Mouse (Mus musculus): ENCODE results near the gene Myo15b. TPM values are rescaled to one million over a fixed set of nuclear protein-coding genes. Genes with fewer than 3 reads are reported as not detected.
"Not testable (repeated sequence)": the region's sequence is repeated elsewhere in the genome, so short reads cannot be mapped to it uniquely, and the experiment has no call there.

Myo15b gene
- polyA plus RNA-seq, 1 experiment, result 1.1 TPM

DNA sequence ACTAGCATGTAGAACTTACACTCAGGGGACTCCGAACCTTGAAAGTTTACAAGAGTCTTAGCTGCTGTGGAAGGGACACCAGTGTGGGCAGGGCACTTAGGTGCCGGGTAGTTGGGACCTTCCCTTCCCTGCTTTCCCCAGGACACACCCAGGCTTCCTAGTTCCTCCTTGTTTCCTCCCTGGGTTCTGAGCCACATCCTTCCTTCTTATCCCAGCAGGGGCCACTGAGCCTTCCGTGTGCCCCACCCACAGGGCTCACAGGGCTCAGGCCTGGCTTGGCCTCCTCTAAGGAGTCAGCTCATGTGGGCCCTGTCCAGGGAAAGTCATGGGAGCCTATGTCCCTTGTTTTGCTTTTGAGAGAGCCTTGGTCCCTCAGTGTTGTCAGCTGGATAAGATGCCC is 18.5 kb upstream of the Myo15b start:
- no peaks in the 10 kb centered on the region for H3K4me1 ChIP-seq (ENCODE audit: control insufficient read depth, insufficient read depth, low read length)
- TF ChIP-seq POLR2A (IDR thresholded peaks at IDR 0.05; ENCODE audit: extremely low read depth, insufficient read depth, low read length) (no peak), CTCF (IDR thresholded peaks at IDR 0.05; ENCODE audit: extremely low read depth, insufficient read depth, low read length) (no peak)
- H3K27ac ChIP-seq (ENCODE audit: insufficient read depth, low read length), result no peak overlapping the region
- H3K4me3 ChIP-seq (ENCODE audit: insufficient read depth, low read length), result no peak overlapping the region

DNA sequence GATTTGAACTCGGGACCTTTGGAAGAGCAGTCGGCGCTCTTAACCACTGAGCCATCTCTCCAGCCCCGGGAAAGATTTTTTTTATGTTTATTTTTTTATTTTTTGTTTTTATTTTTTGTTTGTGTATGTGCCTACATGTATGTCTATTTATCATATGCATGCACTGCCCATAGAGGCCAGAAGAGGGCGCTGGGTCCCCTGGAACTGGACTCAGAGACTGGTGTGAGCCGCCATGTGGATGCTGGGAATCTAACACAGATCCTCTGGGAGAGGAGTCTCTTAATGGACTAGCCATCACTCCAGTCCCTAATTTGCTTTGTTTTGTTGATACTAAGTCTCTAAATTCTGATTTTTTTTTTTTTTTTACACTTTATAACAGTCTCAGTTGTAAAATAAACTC is 17.2 kb upstream of the Myo15b start:
- H3K4me1 ChIP-seq (ENCODE audit: control insufficient read depth, insufficient read depth, low read length), result no peaks in the 10 kb centered on the region
- TF ChIP-seq POLR2A (IDR thresholded peaks at IDR 0.05; ENCODE audit: extremely low read depth, insufficient read depth, low read length), result no peak
- no peak for TF ChIP-seq CTCF (IDR thresholded peaks at IDR 0.05; ENCODE audit: extremely low read depth, insufficient read depth, low read length)
- H3K4me3 ChIP-seq (ENCODE audit: insufficient read depth, low read length), result no peak overlapping the region

DNA sequence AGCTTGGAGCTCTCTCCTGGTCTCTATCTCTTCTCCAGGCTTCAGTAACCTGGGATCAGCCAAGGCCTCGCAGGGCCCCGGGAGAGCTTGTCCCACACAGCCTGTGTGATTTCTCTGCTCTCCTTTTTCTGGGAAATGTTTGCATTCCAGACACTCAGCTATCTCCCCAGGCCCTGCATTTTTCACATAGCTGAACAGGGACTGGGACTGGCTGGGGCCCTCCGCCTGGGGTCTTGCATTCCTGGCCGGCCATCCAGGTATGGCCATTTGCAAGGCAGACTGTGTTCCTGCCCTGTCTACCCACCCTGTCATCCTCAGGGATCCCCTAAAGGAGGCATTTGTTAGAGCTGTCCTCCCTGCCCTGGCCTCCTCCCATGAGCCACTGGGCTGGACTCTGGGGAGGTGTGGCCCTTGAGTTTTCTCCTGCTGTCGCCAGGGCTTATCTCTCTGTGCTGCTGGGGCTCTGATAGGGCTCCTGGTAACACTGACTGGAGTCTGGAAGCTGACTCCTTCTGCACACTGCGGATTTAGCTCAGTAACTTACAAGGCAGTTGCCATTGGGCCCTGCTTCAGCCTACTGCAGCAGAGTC is 16.1 kb upstream of the Myo15b start:
- Histone ChIP-seq H3K4me3 (ENCODE audit: insufficient read depth, low read length) (no peak overlapping the region), H3K27ac (ENCODE audit: insufficient read depth, low read length) (no peak overlapping the region), H3K4me1 (ENCODE audit: control insufficient read depth, insufficient read depth, low read length) (no peaks in the 10 kb centered on the region)
- TF ChIP-seq CTCF (IDR thresholded peaks at IDR 0.05; ENCODE audit: extremely low read depth, insufficient read depth, low read length) (no peak), POLR2A (IDR thresholded peaks at IDR 0.05; ENCODE audit: extremely low read depth, insufficient read depth, low read length) (no peak)

More for the DNA sequence above, 17.2 kb upstream of the Myo15b start:
- H3K27ac ChIP-seq (ENCODE audit: insufficient read depth, low read length), result no peak overlapping the region

DNA sequence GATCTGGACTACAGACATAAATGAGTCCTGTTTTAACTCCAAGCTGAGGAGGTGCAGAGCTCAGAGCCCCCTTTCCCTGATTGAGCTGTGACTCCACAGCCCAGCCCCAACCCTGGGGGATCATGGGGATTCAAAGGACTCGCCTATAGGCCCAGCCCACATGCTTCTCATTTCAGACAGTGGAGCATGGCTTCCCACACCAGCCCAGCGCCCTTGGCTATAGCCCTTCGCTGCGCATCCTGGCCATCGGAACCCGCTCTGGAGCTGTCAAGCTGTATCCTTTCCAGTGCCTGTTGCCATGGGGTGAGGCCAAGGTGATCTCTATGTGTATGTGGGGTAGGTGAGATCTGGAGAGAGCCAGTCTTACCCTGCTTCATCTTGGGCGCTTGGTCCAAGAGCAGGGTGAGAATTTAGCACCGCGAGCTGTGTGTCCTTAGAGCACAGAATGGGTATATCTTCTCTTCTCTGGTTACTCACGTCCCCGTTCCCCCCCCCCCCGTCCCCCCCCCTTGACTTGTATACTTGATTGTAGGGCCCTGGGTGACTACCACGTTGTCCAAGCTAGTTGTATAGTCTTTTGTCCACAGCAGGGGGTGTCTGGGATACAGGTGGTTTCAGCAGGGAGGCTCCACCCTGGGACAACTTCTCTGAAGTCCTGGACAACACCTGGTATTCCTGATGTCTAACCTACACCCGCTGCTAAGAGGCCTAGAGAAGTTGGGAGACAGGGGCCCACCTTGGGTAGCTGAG is 14.9 kb upstream of the Myo15b start:
- no peak overlapping the region for H3K27ac ChIP-seq (ENCODE audit: insufficient read depth, low read length)
- TF ChIP-seq POLR2A (IDR thresholded peaks at IDR 0.05; ENCODE audit: extremely low read depth, insufficient read depth, low read length) (no peak), CTCF (IDR thresholded peaks at IDR 0.05; ENCODE audit: extremely low read depth, insufficient read depth, low read length) (no peak)
- no peak overlapping the region for H3K4me3 ChIP-seq (ENCODE audit: insufficient read depth, low read length)
- no peaks in the 10 kb centered on the region for H3K4me1 ChIP-seq (ENCODE audit: control insufficient read depth, insufficient read depth, low read length)

DNA sequence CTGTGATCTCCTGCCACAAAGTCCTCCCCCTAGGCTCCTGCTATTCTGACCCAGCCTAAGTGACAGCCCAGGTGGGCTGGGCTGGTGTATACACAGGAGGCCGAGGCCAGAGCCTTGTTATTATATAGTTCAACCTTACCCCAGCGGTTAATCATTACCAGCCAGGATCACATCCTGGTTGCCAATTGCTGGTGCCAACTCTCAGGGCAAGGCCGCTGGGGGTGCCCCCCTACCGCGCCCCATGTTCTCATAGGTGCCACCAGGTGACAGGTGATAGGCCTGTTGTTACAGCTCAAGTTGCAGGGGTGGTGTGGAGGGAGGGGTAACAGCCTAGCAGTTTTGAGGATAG is 14.3 kb upstream of the Myo15b start:
- Histone ChIP-seq H3K27ac (ENCODE audit: insufficient read depth, low read length) (no peak overlapping the region), H3K4me3 (ENCODE audit: insufficient read depth, low read length) (no peak overlapping the region), H3K4me1 (ENCODE audit: control insufficient read depth, insufficient read depth, low read length) (no peaks in the 10 kb centered on the region)
- TF ChIP-seq POLR2A (IDR thresholded peaks at IDR 0.05; ENCODE audit: extremely low read depth, insufficient read depth, low read length) (no peak), CTCF (IDR thresholded peaks at IDR 0.05; ENCODE audit: extremely low read depth, insufficient read depth, low read length) (no peak)

DNA sequence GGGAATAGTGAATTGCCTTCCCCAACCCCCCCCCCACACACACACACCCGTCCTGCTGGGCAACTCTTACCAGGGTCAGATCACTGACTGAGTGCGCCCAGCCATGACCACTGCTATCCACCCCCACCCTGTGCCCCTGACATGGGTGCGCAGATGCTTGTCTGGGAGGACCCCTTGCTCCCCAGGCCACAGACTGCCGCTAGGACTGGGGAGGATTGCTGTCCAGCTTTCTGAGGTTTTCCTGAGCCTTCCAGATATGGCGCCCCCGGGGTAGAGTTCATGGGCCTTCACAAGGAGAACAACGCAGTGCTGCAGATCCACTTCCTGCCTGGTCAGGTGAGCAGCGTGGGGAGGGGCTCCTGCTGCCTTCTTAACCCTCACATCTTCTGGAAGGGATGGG is 14.0 kb upstream of the Myo15b start:
- Histone ChIP-seq H3K4me1 (ENCODE audit: control insufficient read depth, insufficient read depth, low read length) (no peaks in the 10 kb centered on the region), H3K4me3 (ENCODE audit: insufficient read depth, low read length) (no peak overlapping the region)

DNA sequence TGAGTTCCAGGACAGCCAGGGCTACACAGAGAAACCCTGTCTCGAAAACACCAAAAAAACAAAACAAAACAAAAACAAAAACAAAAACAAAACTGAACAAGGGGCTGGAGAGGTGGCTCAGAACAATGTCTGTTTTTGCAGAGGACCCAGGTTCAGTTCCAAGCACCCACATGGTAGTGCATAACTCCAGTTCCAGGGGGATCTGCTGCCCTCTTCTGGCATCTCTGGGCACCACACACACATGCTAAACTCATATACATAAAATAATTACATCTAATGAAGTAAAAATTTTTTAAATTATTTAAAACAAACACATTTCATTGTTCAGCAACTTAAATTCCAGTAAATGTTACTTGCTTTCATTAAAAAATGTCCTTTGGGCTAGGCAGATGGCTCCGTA is 12.4 kb upstream of the Myo15b start:
- TF ChIP-seq CTCF (IDR thresholded peaks at IDR 0.05; ENCODE audit: extremely low read depth, insufficient read depth, low read length), result no peak
- no peak for TF ChIP-seq POLR2A (IDR thresholded peaks at IDR 0.05; ENCODE audit: extremely low read depth, insufficient read depth, low read length)
- Histone ChIP-seq H3K4me1 (ENCODE audit: control insufficient read depth, insufficient read depth, low read length) (no peaks in the 10 kb centered on the region), H3K4me3 (ENCODE audit: insufficient read depth, low read length) (no peak overlapping the region)

More for the DNA sequence above, 14.0 kb upstream of the Myo15b start:
- TF ChIP-seq CTCF (IDR thresholded peaks at IDR 0.05; ENCODE audit: extremely low read depth, insufficient read depth, low read length) (no peak), POLR2A (IDR thresholded peaks at IDR 0.05; ENCODE audit: extremely low read depth, insufficient read depth, low read length) (no peak)
- H3K27ac ChIP-seq (ENCODE audit: insufficient read depth, low read length), result no peak overlapping the region

DNA sequence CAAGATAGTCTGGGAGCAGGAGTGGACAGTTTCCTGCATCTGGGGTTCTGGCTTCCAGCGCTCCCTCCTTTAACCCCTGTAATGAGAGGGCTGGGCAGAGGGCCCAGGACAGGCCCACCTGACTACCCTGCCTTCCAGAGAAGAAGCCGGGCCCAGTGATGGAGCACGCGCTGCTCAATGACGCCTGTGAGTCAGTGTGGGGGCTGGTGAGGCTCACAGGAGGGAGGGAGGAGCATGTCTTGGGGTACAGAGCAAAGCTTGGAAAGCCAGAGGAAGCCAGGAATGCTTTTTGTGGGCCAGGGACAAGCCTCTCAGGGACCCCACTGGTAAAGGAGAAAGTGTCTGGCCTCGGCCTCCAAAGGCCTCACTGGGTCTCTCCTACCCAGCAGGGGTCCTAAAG is 3.5 kb upstream of the Myo15b start:
- no peak overlapping the region for H3K27ac ChIP-seq (ENCODE audit: insufficient read depth, low read length)
- no peak overlapping the region for H3K4me3 ChIP-seq (ENCODE audit: insufficient read depth, low read length)
- TF ChIP-seq CTCF (IDR thresholded peaks at IDR 0.05; ENCODE audit: extremely low read depth, insufficient read depth, low read length) (no peak), POLR2A (IDR thresholded peaks at IDR 0.05; ENCODE audit: extremely low read depth, insufficient read depth, low read length) (no peak)
- no peaks in the 10 kb centered on the region for H3K4me1 ChIP-seq (ENCODE audit: control insufficient read depth, insufficient read depth, low read length)

More for the DNA sequence above, 12.4 kb upstream of the Myo15b start:
- H3K27ac ChIP-seq (ENCODE audit: insufficient read depth, low read length), result no peak overlapping the region

DNA sequence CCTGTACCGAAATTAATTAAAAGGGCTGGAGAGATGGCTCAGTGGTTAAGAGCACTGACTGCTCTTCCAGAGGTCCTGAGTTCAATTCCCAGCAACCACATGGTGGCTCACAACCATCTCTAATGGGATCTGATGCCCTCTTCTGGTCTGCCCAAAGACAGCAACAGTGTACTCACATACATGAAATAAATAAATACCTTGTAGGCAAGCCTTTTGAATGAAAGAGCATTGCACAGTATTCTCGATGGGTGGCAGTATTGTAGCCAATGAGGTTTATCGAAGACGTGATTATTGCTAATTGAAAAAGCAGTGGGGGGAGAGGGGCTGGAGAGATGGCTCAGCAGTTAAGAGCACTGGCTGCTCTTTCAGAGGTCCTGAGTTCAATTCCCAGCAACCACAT is 1.1 kb upstream of the Myo15b start:
- H3K4me3 ChIP-seq (ENCODE audit: insufficient read depth, low read length); H3K27ac ChIP-seq (ENCODE audit: insufficient read depth, low read length); H3K4me1 ChIP-seq (ENCODE audit: control insufficient read depth, insufficient read depth, low read length): not testable (repeated sequence)

DNA sequence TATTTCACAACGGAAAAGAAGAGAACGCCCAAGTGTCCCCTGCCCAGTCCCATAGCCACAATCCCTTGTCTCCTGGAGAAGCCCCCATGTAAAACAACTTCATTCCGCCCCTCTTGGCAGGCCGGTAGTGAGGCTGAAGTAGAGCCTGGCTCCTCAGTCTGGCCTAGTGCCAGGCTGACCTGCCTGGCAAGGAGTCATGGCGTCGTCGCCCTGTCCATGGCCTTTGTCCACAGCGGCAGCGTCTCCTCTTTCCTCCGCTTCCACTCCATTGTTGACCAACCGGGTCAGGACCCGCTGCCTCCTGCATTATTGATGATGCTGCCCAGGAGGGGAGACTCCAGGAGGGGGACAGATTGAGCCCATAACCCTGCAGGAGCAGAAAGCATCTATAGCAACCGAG is 270 bp upstream of the Myo15b start:
- no peak overlapping the region for H3K4me3 ChIP-seq (ENCODE audit: insufficient read depth, low read length)
- TF ChIP-seq CTCF (IDR thresholded peaks at IDR 0.05; ENCODE audit: extremely low read depth, insufficient read depth, low read length), result no peak
- TF ChIP-seq POLR2A (IDR thresholded peaks at IDR 0.05; ENCODE audit: extremely low read depth, insufficient read depth, low read length), result no peak
- no peaks in the 10 kb centered on the region for H3K4me1 ChIP-seq (ENCODE audit: control insufficient read depth, insufficient read depth, low read length)
- H3K27ac ChIP-seq (ENCODE audit: insufficient read depth, low read length), result no peak overlapping the region

All from cortical plate, adult 2 months (tissue).